Mouse (Mus musculus): ENCODE data around the gene Mrpl17.

DNA sequence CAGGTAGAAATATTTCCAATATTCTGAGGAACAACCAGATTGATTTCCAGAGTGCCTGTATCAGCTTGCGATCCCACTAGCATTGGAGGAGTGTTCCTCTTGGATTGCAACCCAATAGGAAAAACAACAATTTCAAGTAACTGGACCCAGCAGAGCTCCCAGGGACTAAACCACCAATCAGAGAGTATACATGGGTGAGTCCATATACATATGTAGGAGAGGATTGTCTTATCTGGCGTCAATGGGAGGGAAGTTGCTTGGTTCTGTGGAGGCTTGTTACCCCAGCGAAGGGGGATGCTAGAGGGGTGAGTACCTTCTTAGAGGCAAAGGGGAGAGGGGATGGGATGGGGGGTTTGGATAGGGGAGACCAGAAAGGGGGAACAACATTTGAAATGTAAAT, 2.4 kb upstream of the Mrpl17 start:
- TF ChIP-seq CTCF (IDR thresholded peaks at IDR 0.05; ENCODE audit: control insufficient read depth, insufficient read depth, insufficient replicate concordance, low read depth, low read length) (no peak), POLR2A (IDR thresholded peaks at IDR 0.05; ENCODE audit: control insufficient read depth, low read depth, low read length) (no peak)
